Mouse (Mus musculus) brain, embryonic 14.5 days (tissue): ENCODE measurements around the gene Rbm46.

Experiments
- CTCF ChIP-seq: fragments of 200-500 bp; IDR thresholded peaks from 2 replicates; pipeline ENCODE4 v1.5.1; 2012; ENCODE audit warnings: inconsistent platforms, mild to moderate bottlenecking, moderate library complexity, borderline replicate concordance; ENCODE audit not compliant: insufficient read depth, insufficient read length; ENCODE audit errors: extremely low read depth
- POLR2A ChIP-seq: fragments of 200-500 bp; IDR thresholded peaks from 2 replicates; pipeline ENCODE4 v1.6.1; 2012; ENCODE audit warnings: mild to moderate bottlenecking, inconsistent platforms, borderline replicate concordance; ENCODE audit not compliant: poor library complexity, insufficient read depth, insufficient read length, severe bottlenecking; ENCODE audit errors: extremely low read depth

DNA sequence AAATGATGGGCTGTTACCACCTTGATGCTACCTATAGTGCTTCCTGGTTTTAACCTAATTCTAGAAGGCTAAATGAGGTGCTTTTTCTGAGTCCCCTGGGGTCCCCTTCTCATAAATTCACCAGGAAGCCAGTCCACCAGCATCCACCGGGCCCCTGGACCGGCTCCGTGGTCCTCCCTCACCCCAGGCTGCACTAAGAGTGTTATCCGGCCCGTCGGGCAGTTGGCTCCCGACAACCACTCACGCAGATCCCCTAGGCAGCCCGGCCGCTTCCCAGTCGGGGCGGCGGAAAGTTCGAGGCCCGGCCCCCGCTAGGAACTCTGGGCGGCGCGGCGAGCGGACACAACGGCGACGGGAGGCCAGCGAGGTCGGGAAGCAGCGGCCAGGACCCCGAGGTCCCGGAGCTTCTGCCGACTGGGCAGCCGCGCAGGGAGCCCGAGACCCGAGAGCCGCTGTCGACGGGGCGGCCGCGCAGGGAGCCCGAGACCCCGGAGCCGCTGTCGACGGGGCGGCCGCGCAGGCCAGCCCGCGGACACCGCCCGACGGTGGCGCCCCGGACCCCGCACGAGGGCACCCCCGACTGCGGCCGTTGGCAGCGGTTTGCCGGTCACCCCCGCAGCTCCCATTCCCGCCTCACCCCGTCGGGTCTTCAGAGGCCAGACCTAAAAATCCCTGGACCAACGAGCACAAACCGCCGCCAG lies 462 bp downstream of the Rbm46 start:
- TF ChIP-seq POLR2A: no peak
- no peak for TF ChIP-seq CTCF
